8 mouse cellular contexts compared by ENCODE assay signal in genomic region chr2:13537733-13538132, GRCm38 (mm10). TPM values are rescaled to one million over a fixed set of nuclear protein-coding genes. Genes with fewer than 3 reads are reported as not detected.
DNase-seq lines count a peak whose midpoint lies in the region.

No protein-coding gene starts in this region.

- DNase-seq in adrenal gland, postnatal 14 days, result peak; percentile 41
- no peak for DNase-seq in adrenal gland, adult 18-20 months (ENCODE audit: low spot score in 2 of 2)
- peak; percentile 14 for DNase-seq in spleen, adult 12 weeks (ENCODE audit: low spot score)
- no peak for DNase-seq in spleen, postnatal 14 days (ENCODE audit: low spot score in 2 of 2)
- peak; percentile 49 for DNase-seq in lung, postnatal 14 days
- no peak for DNase-seq in cerebellum, postnatal 4 days (ENCODE audit: low spot score in 2 of 2)
- no peak for DNase-seq in neural tube, embryonic 10.5 days (ENCODE audit: extremely low spot score, low spot score)
- DNase-seq in right cerebral cortex, postnatal 10 days (ENCODE audit: low spot score in 2 of 2), result no peak

RNA-seq across cellular contexts. Expression of gene Trdmt1, which starts 6.7 kb away (rescaled TPM):
- 3.0 and 8.0 TPM in 2 replicates for total RNA-seq in adrenal gland, postnatal 14 days (2021)
- 1 to 10 TPM; 2.8 to 3.2 TPM for total RNA-seq in adrenal gland, adult 18-20 months (2021)

RNA-seq across cellular contexts. Expression of gene Vim, which starts 36.0 kb away (rescaled TPM):
- 281 and 438 TPM in 2 replicates for total RNA-seq in adrenal gland, postnatal 14 days (2021)
- total RNA-seq in adrenal gland, adult 18-20 months (2021), result 100 to 1,000 TPM; 152 to 479 TPM

RNA-seq across cellular contexts. Expression of gene Cubn, which starts 46.1 kb away (rescaled TPM):
- 0.41 and 0.90 TPM in 2 replicates for total RNA-seq in adrenal gland, postnatal 14 days (2021)
- total RNA-seq in adrenal gland, adult 18-20 months (2021), result under 1 TPM; 0.19 to 0.36 TPM

Comparison
In these comparisons a context has a peak if more than half of its experiments do, and no peak if none do; other contexts are left out.
1. DNase-seq: peak in adrenal gland, postnatal 14 days (single experiment), spleen, adult 12 weeks (single experiment) and lung, postnatal 14 days (single experiment); none in adrenal gland, adult 18-20 months (0 of 2), spleen, postnatal 14 days (0 of 2), cerebellum, postnatal 4 days (0 of 2), neural tube, embryonic 10.5 days (single experiment) and right cerebral cortex, postnatal 10 days (0 of 2).